Mouse (Mus musculus): ENCODE data around the gene Gm14180. TPM values are rescaled to one million over a fixed set of nuclear protein-coding genes. Genes with fewer than 3 reads are reported as not detected.

The Gm14180 gene
- total and polyA plus RNA-seq, 3 experiments = not detected

Other genes with a start within 250 kb of the Gm14180 start
Only the 20 nearest of the 41 such genes appear.
- not detected in 2 replicates for gene Krtap2-4, start 119.4 kb downstream of the Gm14180 start, total RNA-seq (2012; rRNA removed)
- not detected in 2 replicates for gene Krtap2-4, start 119.4 kb downstream of the Gm14180 start, total RNA-seq (2014; rRNA removed)
- not detected in 2 replicates for gene Krtap2-4, start 119.4 kb downstream of the Gm14180 start, polyA plus RNA-seq (2012; ENCODE audit: insufficient read length, low read depth)
- not detected in 2 replicates for gene Gm11562, start 113.9 kb downstream of the Gm14180 start, total RNA-seq (2012; rRNA removed)
- gene Gm11562, start 113.9 kb downstream of the Gm14180 start, total RNA-seq (2014; rRNA removed) = not detected in 2 replicates
- gene Gm11562, start 113.9 kb downstream of the Gm14180 start, polyA plus RNA-seq (2012; ENCODE audit: insufficient read length, low read depth) = not detected in 2 replicates
- not detected in 2 replicates for gene Krtap4-1, start 106.1 kb downstream of the Gm14180 start, total RNA-seq (2012; rRNA removed)
- gene Krtap4-1, start 106.1 kb downstream of the Gm14180 start, total RNA-seq (2014; rRNA removed) = not detected in 2 replicates
- not detected in 2 replicates for gene Krtap4-1, start 106.1 kb downstream of the Gm14180 start, polyA plus RNA-seq (2012; ENCODE audit: insufficient read length, low read depth)
- not detected in 2 replicates for gene Krtap4-2, start 99.2 kb downstream of the Gm14180 start, total RNA-seq (2012; rRNA removed)
- gene Krtap4-2, start 99.2 kb downstream of the Gm14180 start, total RNA-seq (2014; rRNA removed) = not detected in 2 replicates
- gene Krtap4-2, start 99.2 kb downstream of the Gm14180 start, polyA plus RNA-seq (2012; ENCODE audit: insufficient read length, low read depth) = not detected in 2 replicates
- not detected in 2 replicates for gene Krtap4-7, start 90.2 kb downstream of the Gm14180 start, total RNA-seq (2012; rRNA removed)
- gene Krtap4-7, start 90.2 kb downstream of the Gm14180 start, total RNA-seq (2014; rRNA removed) = not detected in 2 replicates
- gene Krtap4-7, start 90.2 kb downstream of the Gm14180 start, polyA plus RNA-seq (2012; ENCODE audit: insufficient read length, low read depth) = not detected in 2 replicates
- not detected in 2 replicates for gene Gm11555, start 84.1 kb downstream of the Gm14180 start, total RNA-seq (2012; rRNA removed)
- not detected in 2 replicates for gene Gm11555, start 84.1 kb downstream of the Gm14180 start, total RNA-seq (2014; rRNA removed)
- gene Gm11555, start 84.1 kb downstream of the Gm14180 start, polyA plus RNA-seq (2012; ENCODE audit: insufficient read length, low read depth) = not detected in 2 replicates
- gene Gm11563, start 75.3 kb downstream of the Gm14180 start, total RNA-seq (2012; rRNA removed) = not detected in 2 replicates
- not detected in 2 replicates for gene Gm11563, start 75.3 kb downstream of the Gm14180 start, total RNA-seq (2014; rRNA removed)
- gene Gm11563, start 75.3 kb downstream of the Gm14180 start, polyA plus RNA-seq (2012; ENCODE audit: insufficient read length, low read depth) = not detected in 2 replicates
- not detected in 2 replicates for gene Krtap4-6, start 68.3 kb downstream of the Gm14180 start, total RNA-seq (2012; rRNA removed)
- gene Krtap4-6, start 68.3 kb downstream of the Gm14180 start, total RNA-seq (2014; rRNA removed) = not detected in 2 replicates
- not detected in 2 replicates for gene Krtap4-6, start 68.3 kb downstream of the Gm14180 start, polyA plus RNA-seq (2012; ENCODE audit: insufficient read length, low read depth)
- gene Gm14190, start 43.5 kb downstream of the Gm14180 start, total RNA-seq (2012; rRNA removed) = not detected in 2 replicates
- gene Gm14190, start 43.5 kb downstream of the Gm14180 start, total RNA-seq (2014; rRNA removed) = not detected in 2 replicates
- gene Gm14190, start 43.5 kb downstream of the Gm14180 start, polyA plus RNA-seq (2012; ENCODE audit: insufficient read length, low read depth) = not detected in 2 replicates
- not detected in 2 replicates for gene Gm11595, start 38.6 kb upstream of the Gm14180 start, total RNA-seq (2012; rRNA removed)
- not detected in 2 replicates for gene Gm11595, start 38.6 kb upstream of the Gm14180 start, total RNA-seq (2014; rRNA removed)
- not detected in 2 replicates for gene Gm11595, start 38.6 kb upstream of the Gm14180 start, polyA plus RNA-seq (2012; ENCODE audit: insufficient read length, low read depth)
- not detected in 2 replicates for gene Krtap4-8, start 46.4 kb upstream of the Gm14180 start, total RNA-seq (2012; rRNA removed)
- gene Krtap4-8, start 46.4 kb upstream of the Gm14180 start, total RNA-seq (2014; rRNA removed) = not detected in 2 replicates
- gene Krtap4-8, start 46.4 kb upstream of the Gm14180 start, polyA plus RNA-seq (2012; ENCODE audit: insufficient read length, low read depth) = not detected in 2 replicates
- not detected in 2 replicates for gene Krtap4-9, start 50.9 kb upstream of the Gm14180 start, total RNA-seq (2012; rRNA removed)
- gene Krtap4-9, start 50.9 kb upstream of the Gm14180 start, total RNA-seq (2014; rRNA removed) = not detected in 2 replicates
- not detected in 2 replicates for gene Krtap4-9, start 50.9 kb upstream of the Gm14180 start, polyA plus RNA-seq (2012; ENCODE audit: insufficient read length, low read depth)
- gene Gm11596, start 59.2 kb upstream of the Gm14180 start, total RNA-seq (2012; rRNA removed) = not detected in 2 replicates
- gene Gm11596, start 59.2 kb upstream of the Gm14180 start, total RNA-seq (2014; rRNA removed) = not detected in 2 replicates
- gene Gm11596, start 59.2 kb upstream of the Gm14180 start, polyA plus RNA-seq (2012; ENCODE audit: insufficient read length, low read depth) = not detected in 2 replicates
- not detected in 2 replicates for gene Gm11569, start 64.6 kb upstream of the Gm14180 start, total RNA-seq (2012; rRNA removed)
- gene Gm11569, start 64.6 kb upstream of the Gm14180 start, total RNA-seq (2014; rRNA removed) = not detected in 2 replicates
- not detected in 2 replicates for gene Gm11569, start 64.6 kb upstream of the Gm14180 start, polyA plus RNA-seq (2012; ENCODE audit: insufficient read length, low read depth)
- not detected in 2 replicates for gene Gm11554, start 70.2 kb upstream of the Gm14180 start, total RNA-seq (2012; rRNA removed)
- gene Gm11554, start 70.2 kb upstream of the Gm14180 start, total RNA-seq (2014; rRNA removed) = not detected in 2 replicates
- not detected in 2 replicates for gene Gm11554, start 70.2 kb upstream of the Gm14180 start, polyA plus RNA-seq (2012; ENCODE audit: insufficient read length, low read depth)
- gene Krtap4-13, start 75.6 kb upstream of the Gm14180 start, total RNA-seq (2012; rRNA removed) = not detected in 2 replicates
- not detected in 2 replicates for gene Krtap4-13, start 75.6 kb upstream of the Gm14180 start, total RNA-seq (2014; rRNA removed)
- gene Krtap4-13, start 75.6 kb upstream of the Gm14180 start, polyA plus RNA-seq (2012; ENCODE audit: insufficient read length, low read depth) = not detected in 2 replicates
- gene Gm11564, start 81.4 kb upstream of the Gm14180 start, total RNA-seq (2012; rRNA removed) = not detected in 2 replicates
- gene Gm11564, start 81.4 kb upstream of the Gm14180 start, total RNA-seq (2014; rRNA removed) = not detected in 2 replicates
- gene Gm11564, start 81.4 kb upstream of the Gm14180 start, polyA plus RNA-seq (2012; ENCODE audit: insufficient read length, low read depth) = not detected in 2 replicates
- not detected in 2 replicates for gene 2300003K06Rik, start 103.8 kb upstream of the Gm14180 start, total RNA-seq (2012; rRNA removed)
- gene 2300003K06Rik, start 103.8 kb upstream of the Gm14180 start, total RNA-seq (2014; rRNA removed) = not detected in 2 replicates
- not detected in 2 replicates for gene 2300003K06Rik, start 103.8 kb upstream of the Gm14180 start, polyA plus RNA-seq (2012; ENCODE audit: insufficient read length, low read depth)
- gene Krtap4-16, start 117.3 kb upstream of the Gm14180 start, total RNA-seq (2012; rRNA removed) = not detected in 2 replicates
- not detected in 2 replicates for gene Krtap4-16, start 117.3 kb upstream of the Gm14180 start, total RNA-seq (2014; rRNA removed)
- gene Krtap4-16, start 117.3 kb upstream of the Gm14180 start, polyA plus RNA-seq (2012; ENCODE audit: insufficient read length, low read depth) = not detected in 2 replicates
- gene Gm11568, start 123.6 kb upstream of the Gm14180 start, total RNA-seq (2012; rRNA removed) = not detected in 2 replicates
- gene Gm11568, start 123.6 kb upstream of the Gm14180 start, total RNA-seq (2014; rRNA removed) = not detected in 2 replicates
- not detected in 2 replicates for gene Gm11568, start 123.6 kb upstream of the Gm14180 start, polyA plus RNA-seq (2012; ENCODE audit: insufficient read length, low read depth)

All from CH12.LX (cell line).